Mouse (Mus musculus) ovary, postnatal 10 days (tissue): ENCODE data around the gene Ccdc107.
A peak's percentile ranks its signal among the peaks of the same experiment; 100 is the strongest.
"Not testable (repeated sequence)": the region's sequence is repeated elsewhere in the genome, so short reads cannot be mapped to it uniquely, and the experiment has no call there.

Source experiments
- DNase-seq: peaks from one replicate; pipeline ENCODE4 v3.0.0; 2022; ENCODE audit warnings: low spot score

Gene Ccdc107

DNA sequence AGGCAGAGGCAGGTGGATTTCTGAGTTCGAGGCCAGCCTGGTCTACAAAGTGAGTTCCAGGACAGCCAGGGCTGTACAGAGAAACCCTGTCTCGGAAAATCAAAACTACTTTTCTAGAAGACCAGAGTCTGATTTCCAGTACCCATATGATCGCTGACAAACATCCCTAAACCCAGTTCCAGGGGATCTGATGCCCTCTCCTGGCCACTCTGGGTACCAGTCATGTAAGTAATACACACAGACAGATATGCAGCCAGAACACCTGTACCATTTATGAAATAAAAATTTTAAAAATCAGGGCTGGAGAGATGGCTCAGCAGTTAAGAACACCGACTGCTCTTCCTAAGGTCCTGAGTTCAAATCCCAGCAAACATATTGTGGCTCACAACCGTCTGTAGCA lies 7.0 kb upstream of the Ccdc107 start:
- DNase-seq = not testable (repeated sequence)

DNA sequence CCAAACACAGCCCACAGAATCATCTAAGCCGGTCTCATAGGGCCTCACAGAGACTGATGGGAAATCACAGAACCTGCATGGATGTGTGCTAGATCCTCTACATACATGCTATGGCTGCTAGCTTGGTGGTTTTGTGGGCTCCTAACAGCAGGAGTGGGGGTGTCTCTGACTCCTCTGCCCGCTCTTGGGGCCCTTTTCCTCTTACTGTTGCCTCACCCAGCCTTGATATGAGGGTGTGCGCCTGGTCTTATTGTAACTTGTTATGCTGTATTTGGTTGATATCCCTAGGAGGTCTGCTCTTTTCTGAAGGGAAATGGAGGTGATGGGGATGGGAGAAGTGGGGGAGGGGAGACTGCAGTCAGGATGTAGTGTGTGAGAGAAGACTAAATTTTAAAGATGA lies 3.1 kb upstream of the Ccdc107 start:
- DNase-seq = no peak

DNA sequence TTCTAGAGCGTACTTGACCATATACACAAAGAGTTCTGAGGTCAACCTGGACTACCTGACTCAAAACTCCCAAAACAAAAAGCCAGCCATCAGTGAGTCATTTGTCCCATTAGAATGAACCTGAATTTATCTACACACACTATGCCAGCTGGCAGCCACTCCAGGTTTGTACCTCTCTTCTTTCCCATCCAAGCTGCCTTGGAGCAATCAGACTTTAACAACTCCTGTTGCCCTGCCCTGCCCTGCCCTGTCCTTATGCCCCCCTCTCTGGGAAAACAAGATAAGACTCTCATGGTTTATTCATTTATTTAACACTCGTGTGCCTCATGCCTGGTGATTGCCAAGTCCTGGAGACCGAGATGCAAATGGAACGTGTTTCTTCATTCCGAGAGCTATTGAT lies 1.9 kb upstream of the Ccdc107 start:
- DNase-seq = no peak

DNA sequence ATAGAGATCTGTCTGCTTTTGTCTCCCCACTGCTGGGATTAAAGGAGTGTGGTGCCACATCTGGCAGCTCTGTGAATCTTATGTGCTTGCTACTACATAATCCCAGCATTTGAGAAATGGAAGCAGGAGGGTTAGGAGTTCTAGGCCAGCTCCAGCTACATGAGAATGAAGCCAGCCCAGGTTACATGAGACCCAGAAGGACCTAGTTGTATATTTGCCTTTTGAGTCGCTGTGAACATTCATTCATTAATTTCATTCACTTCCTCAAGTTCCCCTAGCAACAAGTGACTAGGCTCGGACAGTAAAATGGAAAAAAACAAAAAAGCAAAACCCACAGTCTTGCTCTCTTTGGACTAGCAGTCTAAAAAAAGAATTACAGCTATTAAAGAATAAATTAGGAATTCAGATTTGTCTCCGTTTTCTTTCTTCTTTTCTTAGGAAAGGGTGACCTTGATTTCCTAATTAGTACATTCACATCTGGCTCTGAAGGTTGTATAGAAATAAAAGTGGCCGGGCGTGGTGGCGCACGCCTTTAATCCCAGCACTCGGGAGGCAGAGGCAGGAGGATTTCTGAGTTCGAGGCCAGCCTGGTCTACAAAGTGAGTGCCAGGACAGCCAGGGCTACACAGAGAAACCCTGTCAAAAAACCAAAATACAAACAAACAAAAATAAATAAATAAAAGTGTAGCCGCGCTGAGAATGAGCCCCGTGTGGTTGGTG lies 439 bp upstream of the Ccdc107 start:
- DNase-seq = no peak

DNA sequence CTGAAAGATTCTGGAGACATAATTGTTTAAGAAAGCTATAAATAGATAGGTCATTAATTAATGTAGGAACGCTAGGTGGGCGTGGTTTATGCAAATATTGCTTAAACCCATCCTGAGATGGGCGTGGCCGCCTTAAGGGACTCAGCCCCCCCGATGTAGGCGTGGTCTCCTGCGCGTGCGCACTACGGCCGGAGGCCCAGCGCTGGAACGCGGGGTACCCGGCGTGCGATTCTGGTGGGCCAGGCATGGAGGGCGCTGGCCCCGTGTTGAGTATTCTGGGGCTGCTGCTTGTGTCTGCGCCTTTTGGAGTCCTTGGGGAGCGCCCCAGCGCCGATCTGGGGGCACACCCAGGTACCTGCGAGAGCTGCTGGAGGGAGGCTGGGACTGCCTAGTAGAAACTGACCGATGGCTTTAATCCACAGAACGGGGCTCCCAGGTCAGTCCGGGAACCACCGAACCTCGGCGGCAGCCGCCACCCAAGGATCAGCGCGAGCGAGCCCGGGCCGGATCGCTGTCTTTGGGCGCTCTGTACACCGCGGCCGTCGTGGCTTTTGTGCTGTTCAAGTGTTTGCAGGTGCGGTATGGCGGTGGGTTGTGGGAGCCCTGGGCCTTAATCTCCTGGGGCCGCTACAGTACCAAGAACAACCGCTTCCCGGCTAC lies 616 bp downstream of the Ccdc107 start:
- peak; percentile 98 for DNase-seq

DNA sequence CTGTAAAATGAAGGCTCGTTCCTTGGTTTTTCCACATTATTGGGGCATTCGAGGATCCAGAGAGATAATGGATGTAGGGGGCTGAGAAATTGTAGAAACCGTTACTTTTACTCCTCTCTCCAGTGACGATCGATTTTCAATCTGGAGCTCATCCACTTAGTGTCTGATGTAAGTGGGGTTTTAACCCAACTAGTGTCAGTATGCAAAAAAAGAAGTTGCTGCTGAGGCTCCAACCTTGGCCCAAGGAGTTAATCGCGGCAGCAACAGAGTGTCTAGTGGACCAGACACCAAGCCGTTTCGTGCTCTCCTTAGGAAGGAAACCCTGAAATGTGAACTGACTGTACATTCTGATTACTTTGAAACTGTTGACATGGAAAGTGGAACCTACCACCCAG lies 1.1 kb downstream of the Ccdc107 start:
- no peak for DNase-seq

DNA sequence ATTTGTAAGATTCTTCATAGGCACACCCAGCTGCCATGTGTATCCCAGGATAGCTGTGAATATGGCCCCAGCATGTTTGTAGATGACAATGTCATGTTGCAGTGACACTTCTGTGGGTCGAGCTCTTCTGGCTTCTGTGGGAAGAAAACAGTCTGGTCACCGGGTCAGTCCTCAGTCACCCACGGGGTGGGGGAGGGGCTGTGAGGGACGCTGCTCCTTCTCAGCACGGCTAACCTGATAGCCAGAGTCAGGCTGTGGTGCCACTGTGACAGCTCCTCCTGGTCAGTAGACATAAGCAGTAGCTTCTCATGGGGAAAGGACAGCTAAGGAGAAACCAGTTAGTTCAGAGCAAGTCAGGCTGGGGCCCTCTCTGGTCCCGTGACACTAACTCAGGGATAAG lies 3.9 kb downstream of the Ccdc107 start:
- DNase-seq = no peak

DNA sequence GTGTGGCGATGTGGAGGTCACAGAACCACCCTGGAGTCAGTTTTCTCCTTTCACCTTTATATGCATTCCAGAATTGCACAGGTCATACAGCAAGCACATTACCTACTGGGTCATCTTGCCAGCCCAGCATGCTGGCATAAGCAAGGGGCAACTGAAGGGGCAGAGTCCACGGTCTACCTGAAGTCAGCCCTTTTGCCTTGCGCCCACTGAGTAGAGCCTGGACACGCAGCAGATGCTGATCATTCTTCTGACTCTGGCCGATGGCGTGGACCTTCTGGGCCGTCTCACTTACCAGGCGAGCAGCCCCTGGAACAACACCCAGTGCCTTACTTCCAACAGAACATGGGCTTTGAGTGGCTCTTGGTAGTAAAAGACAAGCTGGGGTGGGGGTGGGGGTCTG lies 4.7 kb downstream of the Ccdc107 start:
- no peak for DNase-seq

DNA sequence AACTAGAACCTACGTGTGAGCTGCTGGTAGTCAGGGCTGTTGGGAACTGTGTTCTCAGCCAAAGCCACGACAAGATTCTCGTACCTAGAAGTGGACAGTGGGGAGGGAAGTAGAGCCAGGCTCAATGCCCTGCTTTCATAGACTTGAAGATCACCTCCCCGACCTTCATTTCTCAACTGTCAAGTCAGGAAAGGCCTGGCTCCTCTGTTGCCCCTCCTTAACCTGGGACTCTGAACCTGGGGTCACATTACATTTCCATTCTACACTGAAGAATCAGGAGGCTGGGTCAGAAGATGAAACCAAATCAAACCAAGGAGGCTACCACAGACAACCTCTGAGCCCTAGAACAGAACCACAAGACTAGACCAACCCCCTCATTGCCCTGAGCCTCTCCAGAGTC lies 5.2 kb downstream of the Ccdc107 start:
- DNase-seq = no peak

DNA sequence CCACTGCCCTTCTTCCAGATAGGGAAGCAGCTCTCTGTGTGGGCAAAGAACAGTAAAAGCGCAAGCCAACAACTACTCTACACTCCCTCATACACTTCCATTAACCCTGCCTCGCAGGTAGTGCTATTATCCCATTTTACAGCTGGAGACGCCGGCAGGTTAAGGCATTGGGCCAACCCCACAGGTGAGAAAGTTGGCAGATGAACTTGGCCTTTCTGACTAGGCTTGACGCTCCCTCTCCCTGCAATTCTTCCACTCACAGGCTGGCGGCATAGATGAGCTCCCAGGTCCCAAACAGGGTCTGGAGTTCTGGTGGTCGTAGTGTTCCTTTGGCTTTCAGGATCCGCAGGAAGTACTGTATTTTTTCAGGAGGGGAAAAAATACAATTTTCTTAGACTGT lies 6.3 kb downstream of the Ccdc107 start:
- DNase-seq = no peak

DNA sequence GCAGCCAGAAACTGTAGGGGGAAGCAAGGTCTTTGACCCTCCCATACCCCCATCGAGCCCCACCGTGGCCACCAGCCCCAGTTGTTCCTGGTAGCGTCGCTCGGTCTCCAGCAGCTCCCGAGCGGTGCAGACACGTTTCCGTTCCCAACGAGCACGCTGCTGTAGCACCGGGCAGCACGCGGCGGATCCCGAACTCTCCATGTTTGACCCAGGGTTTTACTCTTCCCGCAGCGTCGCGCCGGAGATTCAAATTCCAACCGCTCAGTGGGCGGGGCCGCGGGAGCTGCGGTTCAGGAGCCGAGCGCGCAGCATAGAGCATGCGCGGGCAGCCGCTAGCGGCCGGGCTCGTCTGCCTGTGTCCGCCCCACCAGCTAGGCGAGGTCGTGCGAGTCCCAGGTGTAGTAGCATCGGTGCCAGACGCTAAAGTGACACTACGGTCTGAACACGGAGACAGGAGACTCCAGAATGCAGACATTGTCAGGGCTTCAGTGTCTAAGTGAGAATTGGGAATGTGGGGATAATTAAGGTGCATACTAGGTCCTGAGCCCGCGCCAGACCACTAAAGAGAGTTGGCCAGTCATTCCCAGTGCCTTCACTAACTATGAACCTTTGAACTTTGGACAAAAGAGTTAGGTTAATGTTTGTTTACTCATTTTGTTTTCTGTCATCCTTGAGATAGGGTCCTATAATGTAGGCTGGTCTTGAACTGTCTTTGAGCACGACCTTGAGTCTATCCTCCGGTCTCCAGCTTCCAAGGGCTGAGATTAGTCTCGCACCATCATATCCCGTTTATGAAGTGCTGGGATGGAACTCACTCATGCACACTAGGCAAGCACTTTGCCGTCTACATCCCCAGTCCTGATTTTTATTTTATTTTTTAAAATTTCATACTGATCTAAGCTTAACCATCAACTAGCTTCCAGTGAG lies 7.0 kb downstream of the Ccdc107 start, which contains the start of gene Arhgef39:
TSS of gene Arhgef39 (minus strand) at position 289 of the 927 bp plus-strand sequence.
- DNase-seq = no peak

DNA sequence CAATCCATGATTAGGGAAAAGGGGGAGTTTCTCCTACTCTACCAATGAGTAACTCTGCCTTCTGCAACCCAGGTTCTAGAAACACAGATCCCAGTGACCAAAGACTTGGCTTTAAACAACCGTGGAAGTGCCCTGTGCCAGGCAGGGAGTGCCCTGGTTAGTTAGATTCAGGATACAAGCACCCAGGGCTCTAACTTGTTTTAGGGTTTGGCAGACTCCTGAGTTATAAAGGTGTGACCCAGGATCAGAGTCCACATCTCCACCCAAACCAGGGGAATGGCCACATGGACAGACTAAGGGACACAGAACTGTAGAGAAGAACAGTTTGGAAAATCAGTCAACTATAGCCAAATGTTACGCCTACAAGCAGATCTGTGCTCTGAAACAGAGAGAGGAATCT lies 10.3 kb downstream of the Ccdc107 start:
- DNase-seq = no peak

DNA sequence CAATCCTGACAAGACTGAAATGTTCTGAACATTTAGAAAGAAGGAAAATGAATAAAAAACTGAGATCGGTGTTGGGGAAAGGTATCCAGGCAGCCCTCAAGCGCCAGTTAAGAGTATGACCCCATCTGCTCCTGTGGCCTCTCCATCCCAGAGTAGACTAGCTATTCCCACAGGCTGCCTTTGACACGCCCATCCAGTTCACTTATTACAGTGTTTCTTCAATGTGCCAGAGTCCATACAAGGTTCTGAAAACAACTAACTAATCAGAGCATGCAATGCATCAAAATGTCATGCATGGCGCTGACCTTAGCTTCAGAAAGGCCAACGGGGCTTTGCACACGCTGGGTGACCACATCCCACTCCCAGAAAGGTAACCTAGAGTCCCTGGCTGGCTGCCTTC lies 10.8 kb downstream of the Ccdc107 start:
- DNase-seq = no peak

DNA sequence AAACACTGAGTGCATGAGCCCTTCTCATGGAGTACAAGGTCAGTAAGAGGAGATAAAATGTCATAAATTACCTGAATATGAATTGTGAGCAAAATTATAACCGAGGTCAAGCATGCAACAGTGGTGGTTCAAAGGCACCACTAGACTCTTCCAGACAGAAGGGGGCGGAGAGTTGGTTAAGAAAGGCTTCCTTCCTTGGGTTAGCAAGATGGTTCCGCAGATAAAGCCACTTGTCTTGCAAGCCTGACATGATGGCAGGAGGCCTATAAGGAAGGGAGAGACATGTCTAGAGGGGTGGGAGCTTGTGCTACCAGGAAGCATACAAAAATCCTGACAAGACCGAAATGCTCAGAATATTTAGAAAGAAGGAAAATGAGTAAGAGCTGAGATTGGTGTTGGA lies 11.6 kb downstream of the Ccdc107 start:
- DNase-seq = no peak

DNA sequence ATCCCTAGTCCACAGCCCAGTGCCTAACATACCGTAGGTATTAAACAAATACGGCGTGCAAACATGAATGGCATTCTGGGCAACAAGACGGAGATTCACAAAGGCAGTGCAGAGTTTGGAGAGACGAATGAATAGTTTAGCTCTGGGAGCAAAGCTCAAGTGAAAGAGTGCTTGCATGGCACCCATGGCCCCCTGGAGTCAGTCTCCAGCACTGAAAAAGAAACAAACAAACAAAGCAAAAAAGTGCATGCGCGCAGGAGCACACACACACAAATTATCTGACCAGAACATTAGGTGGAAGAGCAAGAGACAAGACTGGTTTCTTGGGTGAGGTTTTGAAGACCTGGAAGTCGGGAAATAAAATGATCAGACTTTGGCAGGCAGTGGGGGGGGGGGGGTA lies 13.4 kb downstream of the Ccdc107 start:
- no peak for DNase-seq

DNA sequence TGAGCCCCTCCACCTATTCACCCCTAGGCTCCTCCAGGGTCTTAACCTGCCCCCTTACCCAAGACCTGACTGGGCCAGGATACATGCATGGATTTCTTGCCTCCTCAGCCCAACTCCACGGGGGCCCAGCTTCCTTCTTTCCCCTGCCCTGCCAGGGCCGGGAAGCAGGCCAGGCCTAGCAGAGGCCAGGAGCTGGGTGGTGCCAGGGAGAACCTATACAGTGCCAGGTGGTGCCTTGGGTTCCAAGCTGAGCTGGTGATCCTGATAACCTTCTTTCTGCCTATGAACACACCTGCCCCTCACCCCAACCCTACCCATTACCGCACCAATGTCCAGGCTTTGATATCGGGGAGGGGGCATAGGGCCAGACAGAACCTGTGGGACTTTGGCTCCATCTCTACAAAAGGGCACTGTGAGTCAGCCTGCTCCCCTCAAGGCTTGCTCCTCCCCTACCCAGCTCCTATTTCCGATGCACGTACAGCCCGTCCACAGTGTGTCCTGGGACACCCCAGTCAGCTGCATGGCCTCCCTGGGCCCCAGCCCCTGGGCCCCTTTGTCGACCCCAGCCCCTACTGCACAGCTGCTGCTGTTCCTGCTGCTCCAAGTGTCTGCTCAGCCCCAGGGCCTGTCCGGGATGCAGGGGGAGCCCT lies 14.0 kb downstream of the Ccdc107 start, which contains the start of gene Car9:
TSS of gene Car9 (plus strand) at position 431 of the 650 bp plus-strand sequence.
- DNase-seq = no peak

DNA sequence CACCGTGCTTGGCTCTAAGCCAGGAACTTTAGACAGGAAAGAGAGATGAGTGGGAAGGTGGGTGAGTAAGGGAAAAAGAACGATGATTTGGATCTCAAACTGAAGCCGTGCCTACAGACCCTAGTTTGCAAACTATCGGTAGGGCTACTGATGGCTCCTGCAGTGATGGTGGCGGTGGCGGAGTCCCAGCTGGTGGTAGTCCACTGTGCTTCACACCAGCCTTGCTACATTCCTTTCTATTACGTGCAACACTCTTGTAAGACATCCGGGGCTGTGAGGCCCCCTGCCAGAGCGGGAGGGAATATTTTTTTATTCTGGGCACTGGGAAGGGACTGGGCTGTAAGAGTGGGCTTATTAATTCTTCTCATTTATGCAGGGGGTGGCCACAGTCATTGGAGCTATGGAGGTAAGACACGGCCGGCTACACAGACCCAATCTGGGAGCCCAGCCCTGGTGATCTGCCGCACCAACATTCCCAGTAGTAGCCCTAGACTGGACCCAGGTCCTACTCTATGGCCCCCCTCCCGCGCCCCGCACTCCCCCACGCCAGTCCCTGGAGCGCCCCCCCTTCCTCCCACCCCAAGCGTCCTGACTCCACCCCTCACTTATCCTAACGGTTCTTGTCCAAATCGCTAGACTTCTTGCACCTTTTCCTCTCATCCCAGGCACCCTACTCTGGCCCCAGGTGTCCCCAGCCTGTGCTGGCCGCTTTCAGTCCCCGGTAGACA lies 15.4 kb downstream of the Ccdc107 start:
- DNase-seq = no peak

DNA sequence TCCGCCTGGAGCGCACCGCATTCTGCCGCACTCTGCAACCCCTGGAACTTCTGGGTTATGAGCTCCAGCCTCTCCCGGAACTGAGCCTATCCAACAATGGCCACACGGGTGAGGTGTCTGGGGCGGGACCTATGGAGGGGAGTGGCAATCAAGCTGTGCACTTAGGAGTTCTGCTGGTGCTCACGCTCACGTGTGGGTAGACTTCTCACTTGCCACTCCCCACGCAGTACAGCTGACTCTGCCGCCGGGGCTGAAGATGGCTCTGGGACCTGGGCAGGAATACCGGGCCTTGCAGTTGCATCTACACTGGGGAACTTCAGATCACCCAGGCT lies 15.9 kb downstream of the Ccdc107 start:
- no peak for DNase-seq

DNA sequence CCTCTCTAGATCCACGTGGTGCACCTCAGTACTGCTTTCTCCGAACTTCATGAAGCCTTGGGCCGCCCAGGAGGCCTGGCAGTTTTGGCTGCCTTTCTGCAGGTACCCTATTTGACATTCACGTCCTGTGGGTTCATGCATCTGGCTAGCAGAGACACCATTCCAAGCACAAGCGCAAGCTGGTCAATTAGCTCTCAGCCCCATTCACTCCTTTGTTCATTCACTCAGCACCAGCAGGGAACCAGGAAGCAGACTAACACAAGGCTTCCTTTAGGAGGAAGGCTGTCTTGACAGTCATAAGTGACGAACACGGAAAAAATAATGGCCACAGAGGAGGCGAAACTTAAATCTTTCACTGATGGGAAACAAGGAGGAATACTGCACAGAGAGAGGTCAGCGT lies 16.4 kb downstream of the Ccdc107 start:
- DNase-seq = no peak

DNA sequence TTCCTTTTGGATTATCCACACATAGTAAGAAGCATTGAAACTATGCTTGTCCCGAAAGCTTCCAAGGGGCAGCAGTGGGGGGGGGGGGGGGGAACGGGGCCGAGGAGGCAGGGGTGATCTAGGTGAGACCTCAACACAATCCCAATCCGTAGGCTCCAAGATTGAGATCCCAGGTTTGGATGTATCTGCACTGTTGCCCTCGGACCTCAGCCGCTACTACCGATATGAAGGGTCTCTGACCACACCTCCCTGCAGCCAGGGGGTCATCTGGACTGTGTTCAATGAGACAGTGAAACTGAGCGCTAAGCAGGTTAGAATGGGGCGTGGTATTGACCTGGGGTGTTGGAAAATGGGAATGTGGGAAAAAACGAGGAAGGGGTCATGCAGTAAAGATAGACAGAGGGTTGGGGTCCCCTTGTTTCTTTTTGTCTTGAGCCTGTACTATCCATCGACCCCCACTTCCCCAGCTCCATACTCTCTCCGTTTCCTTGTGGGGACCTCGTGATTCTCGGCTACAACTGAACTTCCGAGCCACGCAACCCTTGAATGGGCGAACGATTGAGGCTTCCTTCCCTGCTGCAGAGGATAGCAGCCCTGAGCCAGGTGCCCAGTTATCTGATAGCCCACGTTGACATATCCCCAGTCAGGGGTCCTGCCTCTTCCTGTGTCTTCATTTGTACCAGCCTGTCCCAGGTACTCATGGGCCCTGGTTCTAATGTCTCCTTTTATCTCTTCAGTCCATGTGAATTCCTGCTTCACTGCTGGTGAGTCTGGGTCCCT lies 19.2 kb downstream of the Ccdc107 start:
- no peak for DNase-seq

DNA sequence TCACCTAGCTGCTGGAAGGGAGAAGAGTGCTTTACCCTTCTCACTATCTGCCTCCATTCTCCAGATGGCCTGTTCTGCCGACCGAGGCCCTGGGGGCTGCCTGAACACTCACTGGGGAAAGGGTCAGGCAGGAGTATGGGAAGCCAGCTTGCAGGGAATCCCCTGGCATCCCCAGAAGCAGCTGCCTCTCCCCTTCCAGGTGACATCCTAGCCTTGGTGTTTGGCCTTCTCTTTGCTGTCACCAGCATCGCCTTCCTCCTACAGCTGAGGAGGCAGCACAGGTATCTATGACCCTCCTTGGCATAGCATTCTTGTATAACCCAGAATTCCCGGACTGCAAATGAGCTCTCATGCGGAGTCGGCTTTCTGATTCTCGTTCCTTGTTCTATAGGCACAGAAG lies 20.0 kb downstream of the Ccdc107 start:
- DNase-seq = no peak
